Mouse (Mus musculus): ENCODE results near the gene Chac2. TPM values are rescaled to one million over a fixed set of nuclear protein-coding genes. Genes with fewer than 3 reads are reported as not detected.

The Chac2 gene
- polyA plus RNA-seq, 1 experiment from 2014 or later: 15.9 TPM

DNA sequence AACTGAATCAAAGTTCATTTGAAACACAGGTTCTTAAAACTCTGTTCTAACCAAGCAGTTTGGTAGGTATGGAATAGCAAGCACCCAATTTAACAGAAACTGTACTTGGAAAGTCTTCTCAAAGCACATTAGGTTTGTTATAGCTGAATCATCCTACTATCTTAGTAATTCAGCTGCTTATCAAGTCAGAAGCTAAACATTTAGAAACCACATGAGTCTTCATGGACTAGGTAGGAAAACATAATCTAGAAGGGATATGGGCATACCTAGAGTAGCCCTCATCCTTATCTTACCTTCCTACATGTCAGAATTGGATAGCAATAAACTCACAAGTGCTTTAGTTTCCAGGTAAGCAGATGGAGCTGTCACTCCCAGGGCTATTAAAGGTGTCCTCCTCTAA is 58.1 kb downstream of the Chac2 start:
- Histone ChIP-seq H3K4me3 (ENCODE audit: low read depth, low read length) (no peak overlapping the region), H3K4me2 (ENCODE audit: low read depth, low read length) (no peak overlapping the region), H3K4me1 (ENCODE audit: control insufficient read depth, insufficient read depth, low read length) (no peaks in the 10 kb centered on the region), H3K27ac (replicated peaks; ENCODE audit: low read depth, low read length) (no peak overlapping the region), H3K9me3 (replicated peaks; ENCODE audit: control insufficient read depth, low read length) (no peaks in the 10 kb centered on the region), H3K27me3 (ENCODE audit: control insufficient read depth, insufficient read depth, low read length) (no peaks in the 10 kb centered on the region), H3K36me3 (replicated peaks; ENCODE audit: control insufficient read depth, insufficient read depth, low read depth, low read length) (no peaks in the 10 kb centered on the region; the same call in 1 of the 2 replicates), H3K9ac (replicated peaks; ENCODE audit: low read length) (no peak overlapping the region)
- ATAC-seq (replicated peaks; ENCODE audit: insufficient number of reproducible peaks, low FRiP score, low TSS enrichment, low read depth) (no peak), DNase-seq (ENCODE audit: low spot score) (no peak)

Other genes starting within 250 kb of the Chac2 start
- 33.8 and 35.3 TPM in 2 replicates for gene Psme4, start 214.6 kb downstream of the Chac2 start, polyA plus RNA-seq (2014; fragmentation: Nextera tagmentation; extraction: Ambion mirVana)
- gene Gpr75, start 101.0 kb downstream of the Chac2 start, polyA plus RNA-seq (2014; fragmentation: Nextera tagmentation; extraction: Ambion mirVana): 0.40 and 0.93 TPM in 2 replicates
- 35.3 and 37.7 TPM in 2 replicates for gene Asb3, start 100.9 kb downstream of the Chac2 start, polyA plus RNA-seq (2014; fragmentation: Nextera tagmentation; extraction: Ambion mirVana)
- gene Erlec1, start 32.0 kb downstream of the Chac2 start, polyA plus RNA-seq (2014; fragmentation: Nextera tagmentation; extraction: Ambion mirVana): 9.4 and 10.4 TPM in 2 replicates
- gene Gm17332, start 196.1 kb upstream of the Chac2 start, polyA plus RNA-seq (2014; fragmentation: Nextera tagmentation; extraction: Ambion mirVana): not detected in 2 replicates